Mouse (Mus musculus) heart, adult 2 months (tissue): ENCODE results near the gene Ech1.

ENCODE experiments used
- CTCF ChIP-seq: fragments of 200-600 bp; IDR thresholded peaks from 2 replicates; pipeline ENCODE4 v1.8.1; 2022; ENCODE audit warnings: antibody characterized with exemption, mild to moderate bottlenecking, moderate library complexity
- POLR2A ChIP-seq: fragments of 200-500 bp; IDR thresholded peaks from 2 replicates; pipeline ENCODE4 v1.6.1; 2011; ENCODE audit warnings: mild to moderate bottlenecking, low read depth, low read length, control low read depth; ENCODE audit not compliant: insufficient read depth

GRCm38 (mm10) chr7:28826402-28826772, 1.4 kb downstream of the Ech1 start:
- TF ChIP-seq CTCF (no peak), POLR2A (no peak)
